Mouse (Mus musculus) heart, embryonic 14.5 days (tissue): ENCODE data around the gene Maneal. TPM values are rescaled to one million over a fixed set of nuclear protein-coding genes. Genes with fewer than 3 reads are reported as not detected.

ENCODE experiments used
- ATAC-seq: fragments of 200-750 bp; cut with Nextera tagmentation; 2 replicates; pipeline ENCODE4 v1.8.0; 2017; ENCODE audit warnings: low read depth, moderate TSS enrichment; ENCODE audit not compliant: insufficient number of reproducible peaks, insufficient read depth, low FRiP score
- H3K27ac ChIP-seq, 2 experiments: fragments of 200-500 bp in 1 of 2; fragments of 300-500 bp in 1 of 2; sonication (generic) in 1 of 2; replicated peaks in 1 of 2; 2 replicates each; pipeline ENCODE4 v1.5.1; 2012 to 2014; ENCODE audit warnings: low read depth in 2 of 2, low read length in 2 of 2, control low read depth in 1 of 2, mild to moderate bottlenecking in 1 of 2, mixed read lengths in 1 of 2; ENCODE audit not compliant: control insufficient read depth in 1 of 2, insufficient read depth in 1 of 2
- H3K27me3 ChIP-seq: fragments of 300-500 bp; sonication (generic); 2 replicates; pipeline ENCODE4 v1.6.1; 2014; ENCODE audit warnings: mild to moderate bottlenecking, low read length, control low read depth; ENCODE audit not compliant: control insufficient read depth, insufficient read depth
- H3K36me3 ChIP-seq: fragments of 300-500 bp; sonication (generic); 2 replicates; pipeline ENCODE4 v1.6.1; 2014; ENCODE audit warnings: mild to moderate bottlenecking, control low read depth, low read length, mixed read lengths; ENCODE audit not compliant: control insufficient read depth, insufficient read depth
- H3K4me1 ChIP-seq, 2 experiments: fragments of 200-500 bp in 1 of 2; fragments of 300-500 bp in 1 of 2; sonication (generic) in 1 of 2; 2 replicates each; pipeline ENCODE4 v1.6.1; 2012 to 2014; ENCODE audit warnings: low read length in 2 of 2, control low read depth in 1 of 2, mixed read lengths in 1 of 2; ENCODE audit not compliant: control insufficient read depth in 2 of 2, insufficient read depth in 2 of 2
- H3K4me2 ChIP-seq: fragments of 300-500 bp; sonication (generic); 2 replicates; pipeline ENCODE4 v1.6.1; 2014; ENCODE audit warnings: mild to moderate bottlenecking, low read length
- H3K4me3 ChIP-seq, 2 experiments: fragments of 200-500 bp in 1 of 2; fragments of 300-500 bp in 1 of 2; sonication (generic) in 1 of 2; 2 replicates each; pipeline ENCODE4 v1.5.1; 2012 to 2014; ENCODE audit warnings: low read length in 2 of 2, mild to moderate bottlenecking in 2 of 2, control low read depth in 1 of 2, low read depth in 1 of 2, moderate library complexity in 1 of 2; ENCODE audit not compliant: control insufficient read depth in 1 of 2, insufficient read depth in 1 of 2
- H3K9ac ChIP-seq: fragments of 300-500 bp; sonication (generic); 2 replicates; pipeline ENCODE4 v1.6.1; 2014; ENCODE audit warnings: mild to moderate bottlenecking, low read length
- H3K9me3 ChIP-seq: fragments of 300-500 bp; sonication (generic); 2 replicates; pipeline ENCODE4 v1.6.1; 2016; ENCODE audit warnings: low read length, control low read depth; ENCODE audit not compliant: control insufficient read depth
- WGBS: fragments of 180-500 bp; shearing (Covaris S2); extraction: QIAGEN DNeasy Blood & Tissue Kit; methylation state at CpG from one replicate; pipeline ENCODE4 v1.1.7; 2014; 5-methylcytosine and 5-hydroxymethylcytosine counted together
- polyA plus RNA-seq: library from polyadenylated mRNA; unstranded; fragments of >200 nt; fragmentation: Nextera tagmentation; extraction: Ambion mirVana; gene quantifications from 2 replicates; pipeline ENCODE4 v1.2.1, GENCODE M21; 2014

The Maneal gene
- polyA plus RNA-seq, 1 experiment from 2014 or later: 0.14 TPM

DNA sequence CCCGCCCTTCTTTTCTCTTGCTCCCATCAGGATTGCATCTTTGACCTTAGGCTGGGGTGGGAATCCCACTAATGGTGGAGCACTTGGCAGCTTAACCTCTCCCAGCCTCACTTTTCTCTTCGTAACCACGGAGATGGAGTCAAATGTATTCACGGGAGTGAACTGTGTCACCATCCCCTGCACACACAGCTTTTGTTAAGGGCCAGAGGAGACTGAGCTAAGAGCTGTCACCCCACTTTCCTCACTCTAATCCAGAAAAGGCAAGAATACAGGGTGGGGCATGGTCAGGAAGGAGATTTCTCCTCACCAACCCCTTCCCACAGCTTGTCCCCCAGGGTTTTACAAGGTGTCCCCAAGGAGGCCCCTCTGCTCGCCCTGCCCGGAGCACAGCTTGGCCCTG is 31.8 kb upstream of the Maneal start:
- Histone ChIP-seq H3K9ac (no peak overlapping the region), H3K4me1 (peaks cover 4 to 6% of the 10 kb centered on the region in 2 experiments), H3K4me2 (no peak overlapping the region), H3K36me3 (no peaks in the 10 kb centered on the region), H3K4me3 (no peak overlapping the region), H3K27ac (no peak overlapping the region), H3K9me3 (no peaks in the 10 kb centered on the region), H3K27me3 (peaks cover 71% of the 10 kb centered on the region)
- WGBS: 35% methylated on average over 6 of the region's 6 CpGs
- no peak for ATAC-seq

DNA sequence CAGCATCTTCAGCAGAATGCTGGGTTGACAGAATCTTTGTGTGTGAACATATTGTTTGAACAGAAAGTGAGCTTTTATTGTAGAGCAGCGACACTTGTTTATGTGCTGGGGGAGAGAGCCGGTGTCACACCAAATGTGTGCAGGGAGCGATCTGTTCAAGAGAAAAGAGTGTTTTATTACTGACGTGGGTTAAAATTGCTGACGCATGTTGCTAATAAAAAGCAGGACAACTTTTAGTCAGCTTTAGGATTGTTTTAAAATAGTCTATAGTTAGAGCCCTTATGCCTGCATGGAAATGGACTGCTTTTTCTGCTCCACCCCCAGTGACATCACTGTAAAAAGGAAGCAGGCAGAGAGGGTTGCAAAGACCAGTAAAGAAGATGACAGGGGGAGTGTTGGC is 28.9 kb upstream of the Maneal start:
- H3K27me3 ChIP-seq: peaks cover 76% of the 10 kb centered on the region
- no peak for ATAC-seq
- H3K9ac ChIP-seq: no peak overlapping the region
- peaks cover 4 to 6% of the 10 kb centered on the region in 2 experiments for H3K4me1 ChIP-seq
- no peaks in the 10 kb centered on the region for H3K9me3 ChIP-seq
- H3K27ac ChIP-seq: no peak overlapping the region
- no peaks in the 10 kb centered on the region for H3K36me3 ChIP-seq
- H3K4me3 ChIP-seq: no peak overlapping the region
- WGBS: 69% methylated on average over 5 of the region's 5 CpGs
- H3K4me2 ChIP-seq: no peak overlapping the region

DNA sequence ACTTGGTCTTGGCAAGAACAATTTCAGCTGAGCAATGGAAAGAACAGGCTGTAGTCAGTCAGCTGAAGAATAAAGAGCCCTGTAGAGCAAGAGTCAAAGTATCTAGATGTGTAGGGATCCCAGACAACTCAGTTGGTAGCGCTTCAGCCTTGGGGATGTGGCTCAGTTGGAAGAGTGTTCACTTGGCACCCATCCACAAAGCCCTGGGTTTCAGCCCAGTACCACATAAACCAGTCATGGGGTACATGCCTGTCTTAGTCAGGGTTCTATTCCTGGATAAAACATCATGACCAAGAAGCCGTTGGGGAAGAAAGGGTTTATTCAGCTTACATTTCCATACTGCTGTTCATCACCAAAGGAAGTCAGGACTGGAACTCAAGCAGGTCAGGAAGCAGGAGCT is 28.0 kb upstream of the Maneal start:
- H3K4me2 ChIP-seq: no peak overlapping the region
- ATAC-seq: no peak
- H3K4me3 ChIP-seq: no peak overlapping the region
- no peaks in the 10 kb centered on the region for H3K9me3 ChIP-seq
- no peaks in the 10 kb centered on the region for H3K36me3 ChIP-seq
- no peak overlapping the region for H3K9ac ChIP-seq
- H3K27me3 ChIP-seq: peaks cover 74% of the 10 kb centered on the region
- WGBS: 82% methylated on average over 2 of the region's 2 CpGs
- H3K27ac ChIP-seq: no peak overlapping the region
- H3K4me1 ChIP-seq: peaks cover under 1 to 2% of the 10 kb centered on the region in 2 experiments; a peak in 3 of 4 replicates

DNA sequence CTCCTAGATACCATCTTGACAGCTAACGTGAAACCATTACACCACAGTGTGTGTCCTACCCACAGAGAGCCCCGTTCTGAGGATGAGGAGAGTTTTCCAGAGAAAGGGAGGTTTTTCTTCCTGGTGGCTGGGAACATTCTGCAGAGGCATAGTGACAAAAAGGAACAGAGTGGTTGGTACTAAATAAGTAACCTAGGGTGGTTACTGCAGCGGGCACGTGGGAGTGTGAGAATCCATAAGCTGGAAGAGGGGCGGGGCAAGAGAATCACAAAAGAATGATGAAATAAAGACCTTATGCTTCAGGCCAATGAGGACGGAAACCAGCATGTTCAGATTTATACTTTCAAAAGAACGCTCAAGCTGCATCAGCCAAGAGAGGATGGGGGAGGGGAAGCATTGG is 26.7 kb upstream of the Maneal start:
- H3K9me3 ChIP-seq: no peaks in the 10 kb centered on the region
- H3K27ac ChIP-seq: no peak overlapping the region
- no peak overlapping the region for H3K9ac ChIP-seq
- no peak overlapping the region for H3K4me3 ChIP-seq
- H3K27me3 ChIP-seq: peaks cover 72% of the 10 kb centered on the region
- no peaks in the 10 kb centered on the region for H3K4me1 ChIP-seq
- WGBS: 67% methylated on average over 7 of the region's 7 CpGs
- ATAC-seq: no peak
- H3K36me3 ChIP-seq: no peaks in the 10 kb centered on the region
- no peak overlapping the region for H3K4me2 ChIP-seq

DNA sequence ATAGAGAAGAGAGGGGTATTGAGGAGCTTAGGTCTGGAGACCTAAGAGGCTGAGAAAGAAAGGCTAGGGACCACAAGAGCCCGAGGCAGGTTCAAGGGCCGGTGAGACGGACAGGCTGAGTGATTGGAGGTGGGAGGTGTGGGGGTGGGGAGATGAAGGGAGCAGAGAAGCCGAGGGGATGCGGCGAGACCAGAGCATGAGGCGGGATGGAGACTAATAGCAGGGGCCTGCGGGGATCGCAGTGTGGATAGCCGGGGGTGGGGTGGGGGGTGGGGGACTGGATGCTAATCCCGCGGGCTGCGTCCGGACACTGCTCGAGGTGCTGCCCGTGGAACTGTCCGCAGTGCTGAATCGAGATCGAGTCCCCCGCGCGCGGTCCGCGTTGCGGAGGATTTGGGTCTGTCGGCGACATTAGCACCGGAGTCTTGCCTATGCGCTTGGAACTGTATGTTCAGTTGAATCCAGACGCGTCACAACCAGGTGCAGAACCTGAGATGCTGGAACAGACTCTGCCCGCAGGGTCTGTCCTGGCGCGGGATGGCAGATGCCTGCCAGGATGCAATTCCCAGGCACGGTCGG is 20.3 kb upstream of the Maneal start:
- Histone ChIP-seq H3K9ac (no peak overlapping the region), H3K4me1 (peaks cover 7% of the 10 kb centered on the region in 2 experiments; a peak in 2 of 4 replicates), H3K27ac (no peak overlapping the region), H3K27me3 (peaks cover 73% of the 10 kb centered on the region), H3K36me3 (no peaks in the 10 kb centered on the region), H3K4me2 (peak overlapping the region; percentile 50; the same call in 1 of the 2 replicates), H3K4me3 (no peak overlapping the region; a peak in 1 of 4 replicates), H3K9me3 (no peaks in the 10 kb centered on the region)
- 2% methylated on average over 36 of the region's 37 CpGs for WGBS
- no peak for ATAC-seq

DNA sequence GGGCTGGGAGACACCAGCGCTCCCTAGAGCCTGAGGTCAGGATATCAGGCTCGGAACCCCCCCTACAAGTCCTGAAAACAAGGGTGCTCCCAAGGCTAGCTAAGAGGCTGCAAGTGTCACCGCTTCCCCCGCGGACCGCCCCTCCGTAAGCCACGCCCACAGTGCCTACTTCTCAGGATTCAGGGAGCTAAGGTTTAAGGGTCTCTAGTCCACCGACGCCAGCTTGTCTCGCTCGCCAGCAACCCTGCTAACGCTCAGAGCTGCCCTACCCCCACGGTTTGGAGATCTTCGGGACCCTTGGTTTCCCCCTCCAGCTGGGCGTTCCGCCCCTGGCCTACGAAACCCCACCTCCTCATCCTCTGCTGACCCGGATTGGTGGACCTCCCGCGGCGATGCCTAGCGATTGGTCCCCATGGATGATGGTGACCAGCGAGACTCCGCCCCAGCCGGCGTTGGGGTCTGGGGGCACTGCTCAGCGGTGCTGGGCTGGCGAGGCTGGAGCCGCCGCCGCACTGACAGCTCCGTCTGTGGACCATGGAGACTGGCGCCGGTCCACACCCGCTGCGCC is 19.5 kb upstream of the Maneal start:
- 1% methylated on average over 37 of the region's 37 CpGs for WGBS
- Histone ChIP-seq H3K9me3 (no peaks in the 10 kb centered on the region), H3K9ac (no peak overlapping the region), H3K4me3 (peak overlapping the region; percentile 8 to 16), H3K36me3 (no peaks in the 10 kb centered on the region), H3K4me1 (peaks cover 7% of the 10 kb centered on the region in 2 experiments; a peak in 2 of 4 replicates), H3K27ac (no peak overlapping the region), H3K27me3 (peaks cover 67% of the 10 kb centered on the region), H3K4me2 (peak overlapping the region; percentile 50)
- no peak for ATAC-seq

DNA sequence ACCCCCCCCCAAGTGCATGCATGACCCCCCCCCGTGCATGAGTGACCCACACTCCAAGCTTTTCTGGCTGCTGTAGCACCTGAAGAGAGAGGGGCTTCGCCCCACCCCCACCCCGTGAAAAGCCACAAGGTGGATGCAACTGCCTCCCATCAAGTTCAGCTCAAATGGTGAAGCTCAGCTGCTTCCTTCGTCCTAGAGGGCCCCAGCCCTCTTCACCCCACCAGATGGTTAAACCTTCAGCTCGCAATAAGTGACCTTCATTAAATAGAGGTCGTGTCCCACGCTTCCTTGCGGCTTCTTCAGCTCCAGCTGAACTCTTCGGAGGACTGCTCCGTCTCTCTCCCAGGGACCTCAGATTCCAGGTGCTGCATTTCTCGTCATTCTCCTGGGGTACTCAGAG is 18.6 kb upstream of the Maneal start, which contains the start of gene Epha10:
Gene Epha10 (plus strand): TSS at position 301 of the 400 bp plus-strand sequence.
- no peak within 1 kb of the TSS for H3K27ac ChIP-seq
- WGBS: 9% methylated on average over 11 of the region's 11 CpGs
- no peak within 1 kb of the TSS for H3K9ac ChIP-seq
- H3K4me3 ChIP-seq: peak within 1 kb of the TSS; percentile 8 to 16
- peaks cover 58% of the 10 kb centered on the region for H3K27me3 ChIP-seq
- H3K36me3 ChIP-seq: no peaks in the 10 kb centered on the region
- H3K4me2 ChIP-seq: peak within 1 kb of the TSS; percentile 50
- no peak for ATAC-seq
- H3K4me1 ChIP-seq: peaks cover 7% of the 10 kb centered on the region in 2 experiments; a peak in 2 of 4 replicates
- no peaks in the 10 kb centered on the region for H3K9me3 ChIP-seq
